Mouse (Mus musculus): ENCODE data around the gene Nod1.

Gene Nod1

DNA sequence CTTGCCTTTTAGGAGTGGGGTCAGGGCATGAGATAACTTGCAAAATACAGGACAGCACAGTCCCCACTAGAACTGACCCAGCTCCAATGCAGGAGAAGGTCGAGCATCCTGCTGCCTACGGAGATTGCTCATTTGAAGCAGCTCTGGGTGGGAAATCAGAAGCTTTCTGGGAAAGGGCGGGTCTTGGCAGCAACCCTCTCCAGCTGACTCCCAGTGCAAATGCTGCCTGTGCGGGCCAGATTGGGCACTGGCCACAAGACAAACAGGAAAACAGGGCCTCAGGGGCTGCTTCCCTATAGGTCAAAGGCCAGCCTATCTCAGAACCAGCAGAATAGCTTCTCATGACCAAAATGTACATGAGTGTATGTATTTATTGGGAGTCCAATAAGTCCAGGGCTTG, 32.8 kb downstream of the Nod1 start:
- no peak for DNase-seq (ENCODE audit: low spot score)

DNA sequence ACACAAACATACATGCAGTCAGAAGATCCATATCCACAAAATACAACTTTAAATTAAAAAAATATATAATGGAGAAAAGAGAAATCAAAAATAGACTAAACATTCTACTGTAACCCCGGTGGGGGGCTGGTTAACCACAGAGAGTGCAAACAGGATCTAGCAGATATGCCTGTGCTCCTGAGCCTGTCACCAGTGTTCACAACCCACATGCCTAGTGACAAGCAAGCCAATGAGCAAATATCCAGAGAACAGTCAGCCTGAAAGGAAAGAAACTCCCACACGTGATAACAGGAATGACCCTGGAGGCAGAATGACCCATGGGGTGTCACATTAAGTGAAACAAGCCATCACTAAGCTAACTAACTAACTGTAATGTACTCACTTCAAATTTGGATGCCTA, 35.9 kb downstream of the Nod1 start:
- DNase-seq (ENCODE audit: low spot score): no peak

DNA sequence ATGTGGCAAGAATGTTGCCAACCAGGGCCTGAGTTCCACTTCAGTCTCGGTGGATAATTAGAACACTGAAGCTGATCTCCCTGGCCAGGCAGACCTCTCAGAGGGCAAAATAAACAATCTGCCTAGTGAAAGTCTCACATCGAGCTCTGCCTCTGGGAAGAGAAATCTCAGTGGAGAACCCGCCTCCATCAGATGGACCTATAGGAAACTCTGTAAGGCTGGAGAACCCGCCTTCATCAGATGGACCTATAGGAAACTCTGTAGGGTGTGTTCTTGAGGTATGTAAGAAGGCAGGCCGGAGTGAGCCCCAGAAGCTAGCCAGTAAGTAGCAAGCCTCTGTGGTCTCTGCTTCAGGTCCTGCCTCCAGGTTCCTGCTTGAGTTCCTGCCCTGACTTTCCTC, 37.5 kb downstream of the Nod1 start:
- DNase-seq (ENCODE audit: low spot score): no peak

DNA sequence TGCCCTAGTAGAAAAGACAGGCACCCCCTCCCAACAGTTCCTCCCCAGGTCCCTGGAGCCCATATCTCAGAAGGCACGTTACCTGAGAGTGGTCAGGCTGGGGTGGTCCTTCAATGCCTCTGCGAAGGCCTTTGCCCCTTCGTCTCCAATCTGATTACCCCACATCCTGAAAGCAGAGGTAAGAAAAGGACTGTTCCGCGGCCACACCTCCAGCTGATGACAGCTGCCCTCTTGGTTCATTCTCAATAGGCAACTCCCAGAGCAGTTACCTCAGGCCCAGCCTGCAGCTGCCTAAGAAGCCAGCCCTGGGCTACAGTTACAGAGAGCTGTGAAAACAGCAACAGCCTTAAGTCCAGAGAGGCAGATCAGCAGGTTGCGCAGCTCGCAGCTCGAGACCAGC, 38.1 kb downstream of the Nod1 start:
- no peak for DNase-seq (ENCODE audit: low spot score)

DNA sequence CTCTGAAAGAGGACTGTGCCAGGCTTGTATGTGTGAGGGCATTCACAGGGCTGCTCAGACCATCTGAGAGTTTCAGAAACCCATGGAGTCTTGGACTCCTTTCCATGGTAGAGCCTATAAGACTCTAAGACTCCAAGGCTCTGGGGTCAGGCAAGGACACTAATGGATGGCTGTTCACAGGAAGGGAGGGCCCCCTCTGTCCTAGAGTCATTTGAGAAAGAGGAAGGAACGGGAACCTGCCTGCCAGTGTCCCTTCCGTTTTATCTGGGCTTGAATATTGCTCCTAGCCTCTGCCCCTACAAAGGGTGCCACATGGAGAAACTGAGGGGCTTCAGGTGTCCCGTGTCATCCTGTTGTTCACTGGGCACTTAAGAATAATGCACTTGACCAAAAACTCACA, 38.5 kb downstream of the Nod1 start:
- DNase-seq (ENCODE audit: low spot score): no peak

DNA sequence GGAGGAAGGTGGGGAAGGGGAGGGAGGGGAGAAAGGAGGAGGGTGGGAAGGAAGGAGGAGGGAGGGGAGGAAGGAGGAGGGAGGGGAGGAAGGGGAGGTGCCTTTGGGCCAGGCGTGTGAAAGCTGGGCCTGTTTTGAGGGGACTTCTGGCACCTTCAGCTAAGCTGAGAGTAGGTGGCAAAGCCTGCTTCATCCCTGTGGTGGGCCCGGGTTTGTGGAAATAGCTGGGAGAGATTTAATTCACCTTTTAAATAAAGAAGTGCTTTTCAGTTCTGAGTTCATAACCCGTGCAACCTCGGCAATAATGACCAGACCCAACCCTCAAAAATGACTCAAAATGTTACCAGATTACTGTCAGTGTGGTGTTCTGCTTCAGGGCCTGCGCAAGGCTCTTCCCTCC, 39.2 kb downstream of the Nod1 start:
- no peak for DNase-seq (ENCODE audit: low spot score)

DNA sequence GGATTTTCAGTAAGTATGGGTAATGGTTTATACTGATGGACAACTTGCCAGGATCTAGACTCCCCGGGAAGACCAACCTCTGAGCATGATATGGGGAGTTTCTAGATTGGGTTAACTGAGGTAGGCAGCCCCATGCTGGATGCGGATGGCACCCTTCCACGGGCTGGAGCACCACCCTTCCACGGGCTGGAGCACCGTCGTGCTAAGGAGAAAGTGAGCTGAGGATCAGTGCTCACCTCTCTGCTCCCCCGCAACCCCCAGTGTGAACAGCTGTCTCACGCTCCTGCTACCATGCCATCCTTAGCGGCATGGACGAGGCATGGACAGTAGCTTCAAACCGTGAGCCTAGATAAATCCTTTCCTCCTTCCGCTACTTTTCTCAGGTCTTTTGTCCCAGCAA, 39.9 kb downstream of the Nod1 start:
- no peak for DNase-seq (ENCODE audit: low spot score)

DNA sequence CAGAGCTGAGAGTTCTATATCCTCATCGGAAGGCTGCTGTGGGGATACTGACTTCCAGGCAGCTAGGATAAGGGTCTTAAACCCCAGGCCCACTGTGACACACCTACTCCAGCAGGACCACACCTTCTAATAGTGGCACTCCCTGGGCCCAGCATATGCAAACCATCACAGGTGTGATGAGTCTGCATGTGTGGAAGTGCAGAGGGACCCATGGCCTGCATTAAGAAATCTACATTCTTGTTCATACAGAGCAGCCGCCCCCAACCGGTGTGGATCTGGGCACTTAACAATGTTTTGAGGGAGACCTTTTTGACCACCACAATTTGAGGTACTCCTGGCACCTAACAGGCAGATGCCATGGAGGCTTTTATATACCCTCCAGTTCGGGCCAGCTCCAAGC, 40.8 kb downstream of the Nod1 start:
- no peak for DNase-seq (ENCODE audit: low spot score)

DNA sequence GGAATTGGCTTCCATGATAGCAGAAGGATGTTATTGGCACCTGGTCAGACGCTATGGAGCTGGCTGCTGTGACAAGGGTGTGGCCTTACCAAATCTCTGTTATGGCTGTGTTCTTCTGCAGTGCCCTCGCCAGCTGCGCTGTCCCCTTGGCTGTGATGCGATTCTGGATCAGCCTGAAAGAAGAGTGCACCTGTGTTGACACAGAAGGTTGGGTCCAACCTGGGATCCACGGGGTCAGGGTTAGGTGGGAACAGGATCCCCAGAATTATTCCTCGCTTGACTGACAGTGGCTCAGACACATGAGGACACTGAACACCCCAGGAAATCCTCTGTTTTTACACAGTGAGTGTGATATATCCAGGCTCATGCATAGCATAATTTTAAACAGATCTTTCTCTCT, 44.5 kb downstream of the Nod1 start:
- no peak for DNase-seq (ENCODE audit: low spot score)

DNA sequence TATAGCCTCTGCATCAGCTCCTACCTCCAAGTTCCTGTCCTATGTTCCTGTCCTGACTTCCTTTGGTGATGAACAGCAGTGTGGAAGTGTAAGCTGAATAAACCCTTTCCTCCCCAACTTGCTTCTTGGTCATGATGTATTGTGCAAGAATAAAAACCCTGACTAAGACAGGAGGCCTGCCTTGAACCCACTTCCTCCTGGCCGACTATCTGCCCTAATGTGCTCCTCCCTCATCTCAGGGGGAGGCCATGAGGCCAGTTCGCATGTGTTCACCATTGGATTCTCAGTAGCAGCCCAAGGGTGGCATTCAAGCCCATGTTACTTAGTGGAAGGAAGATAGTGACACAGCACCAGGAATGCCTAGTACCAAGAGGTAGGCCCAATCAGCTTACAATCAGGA, 45.5 kb downstream of the Nod1 start:
- no peak for DNase-seq (ENCODE audit: low spot score)

DNA sequence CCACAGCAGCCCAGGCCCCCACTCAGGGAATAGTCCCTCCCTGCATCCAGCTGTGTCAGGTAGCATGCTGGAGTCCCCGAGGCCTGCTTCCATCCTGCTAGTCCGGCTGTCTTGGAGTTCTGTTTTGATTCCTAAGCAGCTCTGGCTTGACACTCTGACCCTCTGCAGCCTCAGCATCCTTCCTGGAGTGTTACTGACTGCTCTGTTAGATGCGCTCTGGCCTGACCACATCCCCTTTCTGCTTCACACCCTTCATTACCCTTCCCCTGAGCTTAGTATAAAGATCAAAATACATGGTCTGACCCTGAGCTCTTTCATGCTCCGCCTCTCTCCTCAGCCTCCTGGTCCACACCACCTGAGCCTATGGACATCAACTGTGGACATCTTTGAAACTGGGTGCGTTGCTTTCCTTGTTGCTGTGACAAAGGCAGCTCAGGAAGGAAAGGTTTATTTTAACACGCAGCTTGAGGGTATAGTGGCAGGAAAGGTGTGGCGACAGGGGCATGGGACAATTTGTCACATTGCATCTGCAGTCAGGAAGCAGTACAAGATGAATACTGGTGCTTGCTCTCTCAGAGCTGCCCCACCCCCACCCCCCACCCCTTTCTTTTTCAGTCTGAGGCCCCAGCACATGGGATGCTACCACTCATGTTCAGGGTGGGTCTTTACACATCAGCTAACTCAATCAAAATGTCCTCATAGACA, 46.5 kb downstream of the Nod1 start:
- DNase-seq (ENCODE audit: low spot score): no peak

DNA sequence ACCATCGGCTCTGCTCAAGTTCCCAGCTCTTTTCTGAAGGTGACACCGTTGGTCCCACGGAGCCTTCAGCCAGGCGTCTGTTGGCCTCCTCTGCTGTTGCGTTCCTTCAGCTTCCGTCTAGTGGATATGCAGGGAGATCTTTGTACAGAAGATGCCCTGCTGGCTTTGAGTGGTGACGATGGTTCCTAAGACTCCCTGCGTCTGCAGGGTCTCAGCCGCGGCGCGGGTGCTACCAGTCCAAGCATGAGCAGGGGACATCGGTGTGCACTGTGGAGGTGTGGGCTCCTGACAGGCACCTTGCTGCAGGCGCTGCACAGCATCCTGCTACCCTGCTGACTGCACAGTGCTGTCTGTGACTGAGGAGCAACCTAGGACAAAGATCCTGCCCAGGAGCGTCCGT, 47.9 kb downstream of the Nod1 start:
- no peak for DNase-seq (ENCODE audit: low spot score)

DNA sequence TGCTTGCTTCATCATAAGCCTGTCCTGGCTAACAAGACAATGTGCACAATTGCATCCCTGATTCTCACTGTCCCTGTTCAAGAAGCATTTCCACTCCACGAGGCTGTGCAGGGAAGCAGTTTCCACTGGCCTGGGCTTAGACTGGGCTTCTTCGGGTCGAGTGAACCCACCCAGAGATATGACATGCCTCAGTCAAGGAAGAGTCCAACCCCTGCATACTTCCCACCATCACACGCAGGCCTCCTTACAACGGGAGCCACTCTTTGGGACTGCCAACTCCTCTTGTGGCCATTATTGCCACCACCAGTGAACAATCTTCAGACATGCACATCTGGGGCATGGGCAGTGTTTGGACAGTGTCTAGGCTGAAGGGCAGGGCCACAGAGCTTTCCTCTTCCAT, 53.9 kb downstream of the Nod1 start:
- no peak for DNase-seq (ENCODE audit: low spot score)

DNA sequence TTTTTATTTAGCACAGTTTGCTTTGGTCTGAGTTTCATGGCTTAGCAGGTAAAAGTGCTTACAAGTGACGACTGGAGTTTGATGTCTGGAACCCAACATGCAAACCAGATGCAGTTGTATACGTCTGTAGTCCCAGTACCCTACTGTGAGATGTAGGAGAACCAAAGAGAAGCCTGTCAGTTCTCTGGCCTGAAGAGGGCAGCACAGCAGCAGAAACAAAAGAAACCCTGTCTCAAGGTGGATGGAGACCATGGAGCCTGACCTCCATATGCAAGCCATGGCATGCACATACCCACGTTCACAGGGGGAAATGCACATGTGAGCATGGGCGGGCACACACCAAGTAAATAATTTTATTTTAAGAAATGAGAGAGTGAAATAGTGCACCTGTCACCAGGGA, 54.9 kb downstream of the Nod1 start:
- no peak for DNase-seq (ENCODE audit: low spot score)

DNA sequence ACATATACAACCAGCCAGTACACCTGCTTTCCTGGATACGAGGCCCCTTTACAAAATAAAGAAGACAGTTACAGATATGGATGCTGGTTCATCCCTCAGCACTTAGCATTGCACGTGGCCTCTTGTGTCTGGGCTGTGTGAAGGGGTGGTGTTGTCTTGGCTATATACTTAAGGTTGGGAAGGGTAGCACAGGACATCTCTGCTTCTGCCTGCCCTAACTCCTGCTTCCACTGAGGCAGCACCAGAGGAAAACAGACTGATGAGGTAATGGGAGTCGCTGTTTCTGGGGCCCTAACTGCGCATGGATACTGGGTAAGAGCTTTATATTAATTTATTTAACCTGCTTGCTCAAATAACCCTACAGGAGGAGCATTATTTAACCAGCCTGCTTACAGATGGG, 55.5 kb downstream of the Nod1 start:
- no peak for DNase-seq (ENCODE audit: low spot score)

DNA sequence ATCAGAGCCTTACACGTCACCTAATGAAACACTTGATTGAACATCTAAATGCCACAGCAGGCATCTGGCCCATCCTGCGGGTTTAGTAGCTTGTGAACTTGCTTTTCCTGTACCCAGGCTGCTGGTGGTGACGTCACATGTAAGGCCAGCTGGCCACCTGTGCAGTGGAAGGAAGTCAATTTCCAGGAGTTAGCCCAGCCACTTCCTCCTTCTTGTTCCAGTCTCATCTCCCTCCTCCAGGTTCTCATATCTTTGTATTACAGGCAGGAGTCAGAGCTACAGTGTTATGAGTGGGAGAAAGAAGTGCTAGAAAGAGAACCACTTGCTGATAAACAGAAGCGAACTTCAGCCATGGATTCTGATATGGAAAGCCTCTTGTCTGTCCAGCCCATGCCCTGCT, 56.2 kb downstream of the Nod1 start:
- DNase-seq (ENCODE audit: low spot score): no peak

DNA sequence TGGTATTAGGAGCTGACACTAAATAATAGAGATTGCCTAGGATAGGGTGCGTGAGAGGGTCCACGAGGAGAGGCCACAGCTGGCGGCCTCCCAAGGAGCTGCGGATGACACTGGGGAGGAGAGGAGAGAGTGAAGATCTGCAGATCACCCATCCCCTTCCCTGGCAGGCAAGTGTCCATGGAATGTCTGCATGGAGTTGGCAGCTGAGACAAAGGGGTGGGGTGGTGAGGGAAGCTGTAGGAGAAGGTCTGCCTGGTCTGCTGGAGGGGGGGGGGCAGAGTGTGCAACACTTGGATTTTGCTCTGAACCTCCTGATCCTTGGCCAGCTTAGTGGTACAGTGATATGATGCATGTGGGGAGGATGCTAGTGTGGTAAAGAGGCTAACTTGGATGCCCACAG, 57.4 kb downstream of the Nod1 start:
- no peak for DNase-seq (ENCODE audit: low spot score)

DNA sequence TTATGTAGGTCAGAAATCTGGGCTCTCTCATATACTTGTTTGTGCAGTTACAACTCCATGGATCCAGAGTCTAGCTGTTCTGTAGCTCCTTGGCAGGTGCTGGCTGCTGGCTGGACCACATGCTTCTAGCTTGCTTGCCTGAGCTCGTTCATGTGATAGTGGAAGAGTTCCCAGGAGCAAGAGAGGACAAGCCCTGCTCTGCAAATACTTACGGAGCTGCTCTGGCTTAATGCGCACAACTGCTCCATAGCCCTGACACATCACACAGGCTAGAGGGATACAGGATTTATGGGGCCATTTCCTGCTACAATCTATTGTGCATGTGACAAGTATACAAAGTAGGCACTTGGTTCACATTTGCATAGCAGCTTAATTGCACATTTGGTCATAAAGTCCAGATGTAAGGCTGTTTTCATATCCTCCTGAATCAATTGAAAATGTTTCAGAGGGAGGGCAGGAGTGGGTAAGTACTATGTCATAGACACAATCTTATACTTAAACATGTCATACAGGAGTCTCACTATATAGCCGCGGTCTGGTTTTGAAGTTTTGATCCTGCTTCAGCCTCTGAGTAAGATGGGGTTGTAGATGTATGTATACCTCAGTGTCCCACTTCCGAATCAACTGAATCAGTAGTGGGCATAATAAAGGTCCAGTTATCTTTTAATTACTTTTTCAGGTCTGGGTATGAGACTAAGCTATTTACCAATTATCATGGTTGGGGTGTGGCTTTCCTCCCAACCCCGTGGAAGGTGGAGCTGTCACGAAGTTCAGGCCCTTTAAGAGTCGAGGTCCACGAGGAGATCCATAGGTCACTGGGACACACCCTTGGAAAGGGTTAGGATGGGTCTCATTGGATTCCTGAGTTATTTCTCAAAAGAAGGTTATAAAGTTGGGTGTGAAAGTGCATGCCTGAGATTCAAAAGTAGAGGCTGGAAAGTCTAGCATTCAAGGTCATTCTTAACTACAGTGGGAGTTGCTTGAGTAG, 66.1 kb downstream of the Nod1 start:
- DNase-seq (ENCODE audit: low spot score): no peak

DNA sequence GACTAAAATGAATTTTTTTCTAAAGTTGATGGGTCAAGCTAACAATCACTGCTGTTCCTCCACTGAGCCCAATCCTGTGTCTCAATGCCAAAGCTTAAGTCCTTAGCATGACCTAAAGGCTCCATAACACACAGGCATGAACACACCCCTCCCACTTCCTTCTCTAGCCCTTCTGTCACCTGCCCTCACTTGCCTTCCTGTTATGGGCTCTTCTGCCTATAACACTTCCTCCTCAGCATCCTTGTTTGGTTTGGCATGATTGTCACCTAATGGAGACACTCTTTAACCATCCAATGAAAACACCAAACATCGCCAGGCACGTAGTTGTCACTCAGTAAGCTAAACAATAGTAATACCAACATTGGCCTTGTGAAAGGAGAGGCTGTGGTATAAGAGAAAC, 69.9 kb downstream of the Nod1 start:
- DNase-seq (ENCODE audit: low spot score): no peak

DNA sequence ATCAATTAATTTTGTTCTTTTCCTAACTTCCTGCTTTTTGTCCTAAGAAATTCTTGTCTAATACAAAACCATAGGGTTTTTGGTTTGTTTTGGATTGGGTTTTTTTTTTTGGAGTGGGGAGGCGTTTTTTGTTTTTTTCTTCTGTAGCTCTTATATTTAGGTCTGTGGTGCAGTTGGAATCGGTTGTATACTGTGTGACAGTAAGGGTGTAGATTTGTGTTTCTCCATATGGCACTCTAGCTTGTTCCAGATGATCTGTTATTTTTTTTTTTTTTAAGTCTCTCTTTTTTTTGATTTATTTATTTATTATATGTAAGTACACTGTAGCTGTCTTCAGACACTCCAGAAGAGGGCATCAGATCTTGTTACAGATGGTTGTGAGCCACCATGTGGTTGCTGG, 72.2 kb downstream of the Nod1 start:
- DNase-seq (ENCODE audit: low spot score): no peak

DNA sequence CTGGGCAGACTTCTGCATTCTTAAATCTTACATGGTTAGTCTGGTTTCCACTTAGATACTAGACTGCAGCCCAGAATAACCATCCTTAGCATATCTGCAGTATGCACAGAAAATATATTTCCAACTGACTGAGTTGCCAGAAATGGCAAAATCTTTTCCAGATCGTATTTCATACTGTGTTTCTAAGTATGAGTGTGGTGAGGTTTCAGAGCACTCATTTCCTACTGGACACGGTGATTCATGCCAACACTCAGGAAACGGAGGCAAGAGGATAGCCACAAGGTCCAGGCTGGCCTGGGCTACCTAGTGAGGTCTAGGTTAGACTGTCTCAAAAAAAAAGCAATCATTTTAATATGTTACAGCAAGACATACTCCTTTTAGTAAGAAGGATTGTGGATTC, 81.0 kb downstream of the Nod1 start:
- DNase-seq (ENCODE audit: low spot score): no peak

DNA sequence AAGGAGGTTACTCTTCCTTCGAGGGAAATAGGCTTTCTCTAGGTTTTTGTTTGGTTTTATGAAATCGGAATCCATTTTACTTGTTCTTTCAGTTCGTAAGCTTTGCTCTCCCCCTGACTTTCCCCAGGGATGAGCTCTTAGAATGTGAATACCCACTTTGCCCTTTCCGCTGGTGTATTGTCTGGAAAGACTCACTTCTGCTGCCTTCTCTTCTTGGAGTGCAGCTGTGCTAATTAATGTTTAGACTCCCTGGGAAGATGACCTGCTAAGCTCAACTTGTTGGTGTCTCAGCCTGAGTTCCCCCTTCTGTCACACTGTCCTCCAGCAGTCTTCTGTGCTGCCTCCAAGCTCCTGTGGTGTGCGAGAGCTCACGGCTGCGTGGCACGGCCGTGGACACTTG, 82.2 kb downstream of the Nod1 start:
- no peak for DNase-seq (ENCODE audit: low spot score)

DNA sequence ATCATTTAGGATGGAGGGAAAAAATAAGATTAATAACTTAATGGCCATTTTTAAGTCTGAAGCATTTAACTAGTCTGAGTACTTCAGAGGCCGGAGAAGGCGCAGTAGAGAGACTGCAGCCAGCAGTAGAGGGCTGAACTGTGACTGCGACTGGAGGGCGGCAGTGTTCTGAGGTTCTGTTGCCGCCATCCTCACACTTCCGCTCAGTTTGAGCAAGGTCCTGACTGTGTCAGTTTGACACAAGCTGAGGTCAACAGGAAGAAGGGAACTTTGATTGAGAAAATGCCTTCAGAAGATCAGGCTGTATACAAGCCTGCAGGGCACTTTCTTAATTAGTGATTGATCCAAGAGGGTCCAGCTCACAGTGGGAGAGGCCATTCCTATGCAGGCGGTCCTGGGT, 86.2 kb downstream of the Nod1 start:
- no peak for DNase-seq (ENCODE audit: low spot score)

DNA sequence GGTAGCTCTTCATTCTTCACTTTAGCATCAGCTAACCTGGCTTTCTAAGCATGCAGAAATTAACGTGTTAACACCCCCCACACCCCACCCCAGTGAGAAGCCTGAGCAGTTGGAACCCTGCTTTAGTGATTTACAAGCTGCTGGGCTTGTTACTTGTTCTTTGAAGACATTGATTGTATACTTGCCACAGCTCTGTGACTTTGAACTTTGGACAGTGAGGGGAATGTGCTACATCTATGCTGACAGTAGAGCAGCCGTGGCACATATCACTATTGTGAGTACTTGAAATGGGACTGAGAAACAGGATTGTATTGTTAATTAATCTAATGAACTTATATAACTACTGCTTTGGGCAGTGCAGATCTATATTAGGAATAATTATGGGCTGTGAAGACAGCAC, 89.0 kb downstream of the Nod1 start:
- DNase-seq (ENCODE audit: low spot score): no peak

Measured in urinary bladder, postnatal 10 days (tissue).